Mouse (Mus musculus): ENCODE results near the gene Ift88. TPM values are rescaled to one million over a fixed set of nuclear protein-coding genes. Genes with fewer than 3 reads are reported as not detected.

Ift88 gene
- polyA plus RNA-seq, 1 experiment: 0.50 TPM

- DNase-seq (ENCODE audit: low read depth in 1 of 2, low spot score in 2 of 2): no peak
- TF ChIP-seq POLR2A (IDR thresholded peaks at IDR 0.05; ENCODE audit: low read depth, low read length): no peak
- TF ChIP-seq CTCF (IDR thresholded peaks at IDR 0.05; ENCODE audit: extremely low read depth, insufficient read depth, insufficient read length, insufficient replicate concordance): no peak
- no peaks in the 10 kb centered on the region for H3K36me3 ChIP-seq (ENCODE audit: control insufficient read depth, insufficient read depth, low read length)
- 21% methylated on average over 7 of the region's 7 CpGs for WGBS
- H3K4me1 ChIP-seq (ENCODE audit: control insufficient read depth, insufficient read depth, insufficient read length): peaks cover 4% of the 10 kb centered on the region
- H3K27me3 ChIP-seq (ENCODE audit: control insufficient read depth, insufficient read depth, low read length): peaks cover 21% of the 10 kb centered on the region
- no peak overlapping the region for H3K27ac ChIP-seq (ENCODE audit: insufficient read depth, low read length)
- H3K4me3 ChIP-seq (ENCODE audit: extremely low read depth, insufficient read depth, insufficient read length): no peak overlapping the region
These were observed 103.3 kb downstream of the Ift88 start for GRCm38 (mm10) chr14:57527122-57527521.

- H3K4me3 ChIP-seq (ENCODE audit: extremely low read depth, insufficient read depth, insufficient read length): no peak overlapping the region
- 66% methylated on average over 2 of the region's 2 CpGs for WGBS
- no peaks in the 10 kb centered on the region for H3K36me3 ChIP-seq (ENCODE audit: control insufficient read depth, insufficient read depth, low read length)
- TF ChIP-seq CTCF (IDR thresholded peaks at IDR 0.05; ENCODE audit: extremely low read depth, insufficient read depth, insufficient read length, insufficient replicate concordance) (no peak), POLR2A (IDR thresholded peaks at IDR 0.05; ENCODE audit: low read depth, low read length) (no peak)
- no peak for DNase-seq (ENCODE audit: low read depth in 1 of 2, low spot score in 2 of 2)
- peaks cover 21% of the 10 kb centered on the region for H3K27me3 ChIP-seq (ENCODE audit: control insufficient read depth, insufficient read depth, low read length)
- H3K4me1 ChIP-seq (ENCODE audit: control insufficient read depth, insufficient read depth, insufficient read length): peaks cover 4% of the 10 kb centered on the region
- H3K27ac ChIP-seq (ENCODE audit: insufficient read depth, low read length): no peak overlapping the region
These were observed 103.7 kb downstream of the Ift88 start for GRCm38 (mm10) chr14:57527598-57527997.

- H3K27me3 ChIP-seq (ENCODE audit: control insufficient read depth, insufficient read depth, low read length): peaks cover 18% of the 10 kb centered on the region
- DNase-seq (ENCODE audit: low read depth in 1 of 2, low spot score in 2 of 2): no peak
- H3K27ac ChIP-seq (ENCODE audit: insufficient read depth, low read length): no peak overlapping the region
- 29% methylated on average over 10 of the region's 10 CpGs for WGBS
- TF ChIP-seq POLR2A (IDR thresholded peaks at IDR 0.05; ENCODE audit: low read depth, low read length): no peak
- no peak for TF ChIP-seq CTCF (IDR thresholded peaks at IDR 0.05; ENCODE audit: extremely low read depth, insufficient read depth, insufficient read length, insufficient replicate concordance)
- no peaks in the 10 kb centered on the region for H3K36me3 ChIP-seq (ENCODE audit: control insufficient read depth, insufficient read depth, low read length)
- H3K4me3 ChIP-seq (ENCODE audit: extremely low read depth, insufficient read depth, insufficient read length): no peak overlapping the region
- peaks cover 4% of the 10 kb centered on the region for H3K4me1 ChIP-seq (ENCODE audit: control insufficient read depth, insufficient read depth, insufficient read length)
These were observed 105.4 kb downstream of the Ift88 start for GRCm38 (mm10) chr14:57529086-57529785.

- Histone ChIP-seq H3K4me1 (ENCODE audit: control insufficient read depth, insufficient read depth, insufficient read length) (no peaks in the 10 kb centered on the region; the same call in none of the 2 replicates), H3K27me3 (ENCODE audit: control insufficient read depth, insufficient read depth, low read length) (peaks cover 12% of the 10 kb centered on the region), H3K36me3 (ENCODE audit: control insufficient read depth, insufficient read depth, low read length) (no peaks in the 10 kb centered on the region), H3K27ac (ENCODE audit: insufficient read depth, low read length) (no peak overlapping the region), H3K4me3 (ENCODE audit: extremely low read depth, insufficient read depth, insufficient read length) (no peak overlapping the region)
- TF ChIP-seq CTCF (IDR thresholded peaks at IDR 0.05; ENCODE audit: extremely low read depth, insufficient read depth, insufficient read length, insufficient replicate concordance) (no peak), POLR2A (IDR thresholded peaks at IDR 0.05; ENCODE audit: low read depth, low read length) (no peak)
- WGBS: 52% methylated on average over 5 of the region's 5 CpGs
- no peak for DNase-seq (ENCODE audit: low read depth in 1 of 2, low spot score in 2 of 2)
These were observed 106.1 kb downstream of the Ift88 start for GRCm38 (mm10) chr14:57529786-57530515.

- no peak overlapping the region for H3K27ac ChIP-seq (ENCODE audit: insufficient read depth, low read length)
- no peak overlapping the region for H3K4me3 ChIP-seq (ENCODE audit: extremely low read depth, insufficient read depth, insufficient read length)
- no peaks in the 10 kb centered on the region; the same call in 1 of the 2 replicates for H3K4me1 ChIP-seq (ENCODE audit: control insufficient read depth, insufficient read depth, insufficient read length)
- no peak for TF ChIP-seq CTCF (IDR thresholded peaks at IDR 0.05; ENCODE audit: extremely low read depth, insufficient read depth, insufficient read length, insufficient replicate concordance)
- no peak for TF ChIP-seq POLR2A (IDR thresholded peaks at IDR 0.05; ENCODE audit: low read depth, low read length)
- WGBS: 94% methylated on average over 3 of the region's 3 CpGs
- peaks cover 5% of the 10 kb centered on the region; the same call in 1 of the 2 replicates for H3K27me3 ChIP-seq (ENCODE audit: control insufficient read depth, insufficient read depth, low read length)
- H3K36me3 ChIP-seq (ENCODE audit: control insufficient read depth, insufficient read depth, low read length): no peaks in the 10 kb centered on the region
- DNase-seq (ENCODE audit: low read depth in 1 of 2, low spot score in 2 of 2): no peak
These were observed 108.7 kb downstream of the Ift88 start for GRCm38 (mm10) chr14:57532577-57532976.

- peak in 1 of 2 experiments; percentile 16 for DNase-seq (ENCODE audit: low read depth in 1 of 2, low spot score in 2 of 2)
- H3K4me1 ChIP-seq (ENCODE audit: control insufficient read depth, insufficient read depth, insufficient read length): no peaks in the 10 kb centered on the region; the same call in 1 of the 2 replicates
These were observed 109.4 kb downstream of the Ift88 start for GRCm38 (mm10) chr14:57533214-57533613.

More at GRCm38 (mm10) chr14:57533214-57533613, 109.4 kb downstream of the Ift88 start:
- TF ChIP-seq POLR2A (IDR thresholded peaks at IDR 0.05; ENCODE audit: low read depth, low read length) (no peak), CTCF (IDR thresholded peaks at IDR 0.05; ENCODE audit: extremely low read depth, insufficient read depth, insufficient read length, insufficient replicate concordance) (peak; percentile 70; the same call in 1 of the 2 replicates)
- no peak overlapping the region for H3K27ac ChIP-seq (ENCODE audit: insufficient read depth, low read length)
- H3K36me3 ChIP-seq (ENCODE audit: control insufficient read depth, insufficient read depth, low read length): no peaks in the 10 kb centered on the region
- WGBS: 52% methylated on average over 3 of the region's 3 CpGs
- peaks cover 5% of the 10 kb centered on the region; the same call in 1 of the 2 replicates for H3K27me3 ChIP-seq (ENCODE audit: control insufficient read depth, insufficient read depth, low read length)
- no peak overlapping the region for H3K4me3 ChIP-seq (ENCODE audit: extremely low read depth, insufficient read depth, insufficient read length)
